Comparison of ENCODE assay signal across 23 mouse cellular contexts in genomic region chr2:152783241-152783640, GRCm38 (mm10). TPM values are rescaled to one million over a fixed set of nuclear protein-coding genes. Genes with fewer than 3 reads are reported as not detected.
DNase-seq lines count a peak whose midpoint lies in the region; ATAC-seq lines count a peak whose summit lies in the region.
"Had no signal": no experiment of that assay in that cellular context is flagged by ENCODE, and none has a peak within 500 bp of the region (broad histone marks: within the 10 kb centered on the region; RNA-seq: fewer than 3 reads in every experiment).

No protein-coding gene starts in this region.

- no peak overlapping the region for H3K4me2 ChIP-seq in liver, embryonic 13.5 days
- no peak overlapping the region for H3K4me2 ChIP-seq in liver, embryonic 11.5 days
- no peak overlapping the region for H3K4me2 ChIP-seq in liver, embryonic 15.5 days
- H3K4me2 ChIP-seq: heart, embryonic 11.5 days; hindbrain, embryonic 12.5 days; lung, embryonic 15.5 days; neural tube, embryonic 12.5 days had no signal

- H3K9ac ChIP-seq in liver, embryonic 13.5 days = 0 out of 2 replicates have a peak overlapping the region, but pooled peaks have one; percentile 1
- H3K9ac ChIP-seq in liver, embryonic 11.5 days (ENCODE audit: low read depth, low read length) = no peak overlapping the region
- no peak overlapping the region for H3K9ac ChIP-seq in liver, embryonic 15.5 days
- H3K9ac ChIP-seq: hindbrain, embryonic 12.5 days; lung, embryonic 15.5 days; neural tube, embryonic 12.5 days had no signal

- peaks cover 32% of the 10 kb centered on the region for H3K36me3 ChIP-seq in heart, embryonic 10.5 days
- H3K36me3 ChIP-seq in liver, embryonic 13.5 days = peaks cover 57% of the 10 kb centered on the region
- H3K36me3 ChIP-seq in liver, embryonic 11.5 days (ENCODE audit: control insufficient read depth, insufficient read depth, low read length) = no peaks in the 10 kb centered on the region; the same call in 1 of the 2 replicates
- peaks cover 60% of the 10 kb centered on the region for H3K36me3 ChIP-seq in liver, embryonic 15.5 days (replicated peaks)

- H3K27ac ChIP-seq in heart, embryonic 10.5 days = peak overlapping the region; percentile 70
- peak overlapping the region; percentile 31 for H3K27ac ChIP-seq in liver, embryonic 13.5 days
- H3K27ac ChIP-seq in liver, embryonic 11.5 days (ENCODE audit: low read depth, low read length) = no peak overlapping the region
- H3K27ac ChIP-seq in liver, embryonic 15.5 days (replicated peaks) = 0 out of 2 replicates have a peak overlapping the region, but pooled peaks have one; percentile 8
- H3K27ac ChIP-seq: forebrain, embryonic 10.5 days; hindbrain, embryonic 12.5 days; limb, embryonic 10.5 days; lung, embryonic 15.5 days; neural tube, embryonic 12.5 days had no signal

- H3K9me3 ChIP-seq in heart, embryonic 10.5 days = no peaks in the 10 kb centered on the region
- no peaks in the 10 kb centered on the region for H3K9me3 ChIP-seq in liver, embryonic 13.5 days (replicated peaks)
- H3K9me3 ChIP-seq in liver, embryonic 11.5 days (ENCODE audit: control insufficient read depth, low read length) = no peaks in the 10 kb centered on the region
- no peaks in the 10 kb centered on the region for H3K9me3 ChIP-seq in liver, embryonic 15.5 days (replicated peaks)
- H3K9me3 ChIP-seq: forebrain, embryonic 10.5 days; hindbrain, embryonic 12.5 days; limb, embryonic 10.5 days; lung, embryonic 15.5 days; neural tube, embryonic 12.5 days had no signal

- peaks cover 73% of the 10 kb centered on the region for H3K4me1 ChIP-seq in heart, embryonic 10.5 days
- H3K4me1 ChIP-seq in liver, embryonic 13.5 days (replicated peaks) = peaks cover 98% of the 10 kb centered on the region
- H3K4me1 ChIP-seq in liver, embryonic 11.5 days (replicated peaks; ENCODE audit: control insufficient read depth, insufficient read depth, low read length) = peaks cover 43% of the 10 kb centered on the region
- H3K4me1 ChIP-seq in liver, embryonic 15.5 days (replicated peaks) = peaks cover 89% of the 10 kb centered on the region

- WGBS in heart, embryonic 10.5 days = 86% methylated on average over 5 of the region's 5 CpGs
- WGBS in liver, embryonic 13.5 days (ENCODE audit: insufficient replicate concordance) = 83% methylated on average over 5 of the region's 5 CpGs
- 79% methylated on average over 5 of the region's 5 CpGs for WGBS in liver, embryonic 11.5 days
- 79% methylated on average over 5 of the region's 5 CpGs for WGBS in liver, embryonic 15.5 days (ENCODE audit: insufficient replicate concordance)

- H3K27me3 ChIP-seq in heart, embryonic 10.5 days (ENCODE audit: insufficient read depth, poor library complexity, severe bottlenecking) = no peaks in the 10 kb centered on the region
- H3K27me3 ChIP-seq in liver, embryonic 13.5 days = no peaks in the 10 kb centered on the region
- H3K27me3 ChIP-seq in liver, embryonic 11.5 days (replicated peaks; ENCODE audit: control insufficient read depth, insufficient read depth, low read length) = no peaks in the 10 kb centered on the region
- H3K27me3 ChIP-seq in liver, embryonic 15.5 days = no peaks in the 10 kb centered on the region
- H3K27me3 ChIP-seq: hindbrain, embryonic 12.5 days; lung, embryonic 15.5 days; neural tube, embryonic 12.5 days had no signal

- no peak for ATAC-seq in liver, embryonic 13.5 days (ENCODE audit: low read depth)
- ATAC-seq in liver, embryonic 11.5 days (replicated peaks; ENCODE audit: low FRiP score) = no peak
- no peak for ATAC-seq in liver, embryonic 15.5 days (ENCODE audit: insufficient read depth)
- ATAC-seq: forebrain, embryonic 16.5 days; intestine, postnatal 0 days had no signal

- no peak overlapping the region for H3K4me3 ChIP-seq in heart, embryonic 10.5 days
- H3K4me3 ChIP-seq in liver, embryonic 13.5 days (replicated peaks) = no peak overlapping the region
- no peak overlapping the region for H3K4me3 ChIP-seq in liver, embryonic 11.5 days (ENCODE audit: low read depth, low read length)
- H3K4me3 ChIP-seq in liver, embryonic 15.5 days (replicated peaks) = no peak overlapping the region
- H3K4me3 ChIP-seq: forebrain, embryonic 10.5 days; hindbrain, embryonic 12.5 days; limb, embryonic 10.5 days; lung, embryonic 15.5 days; neural tube, embryonic 12.5 days had no signal

- no peak for DNase-seq in heart, embryonic 10.5 days (ENCODE audit: low spot score)
- no peak for DNase-seq in heart, postnatal 36 days
- DNase-seq in liver, embryonic 13.5 days = no peak
- DNase-seq in liver, embryonic 11.5 days (ENCODE audit: low spot score) = no peak
- DNase-seq in brain, adult 2 months (ENCODE audit: low read depth, low spot score) = peak; percentile 62
- DNase-seq in spleen, postnatal 14 days (ENCODE audit: low spot score in 2 of 2) = no peak
- DNase-seq: cerebellum, adult 9-11 months; heart, postnatal 10 days; kidney, postnatal 25 days; midbrain, embryonic 14.5 days; right cerebral cortex, postnatal 25 days; spleen, adult 18-20 months; thymus, postnatal 36 days had no signal

- intact Hi-C loops in heart, postnatal 36 days (cut with DNase I) = loop anchor here (2.0 kb wide), 1 partner anchor 16 kb away; no protein-coding TSS in a partner anchor

RNA-seq across cellular contexts. Expression of gene Cox4i2, which starts 29.3 kb away (rescaled TPM):
- polyA plus RNA-seq in heart, embryonic 10.5 days (2016; fragmentation: Nextera tagmentation; extraction: Ambion mirVana) = 18.8 and 21.1 TPM in 2 replicates
- 10 to 100 TPM; 13.1 to 16.0 TPM for total RNA-seq in heart, postnatal 36 days (2021)
- 1.1 and 1.2 TPM in 2 replicates for polyA plus RNA-seq in liver, embryonic 13.5 days (2015; fragmentation: Nextera tagmentation; extraction: Ambion mirVana)
- polyA plus RNA-seq in liver, embryonic 11.5 days (2014; fragmentation: Nextera tagmentation; extraction: Ambion mirVana) = 6.7 and 8.5 TPM in 2 replicates
- 1.0 and 1.1 TPM in 2 replicates for polyA plus RNA-seq in liver, embryonic 15.5 days (2015; fragmentation: Nextera tagmentation; extraction: Ambion mirVana)
- total RNA-seq: liver, adult 2 months had no signal

RNA-seq across cellular contexts. Expression of gene Id1, which starts 47.2 kb away (rescaled TPM):
- polyA plus RNA-seq in heart, embryonic 10.5 days (2016; fragmentation: Nextera tagmentation; extraction: Ambion mirVana) = 92.5 and 124 TPM in 2 replicates
- 10 to 100 TPM; 50.9 to 53.7 TPM for total RNA-seq in heart, postnatal 36 days (2021)
- polyA plus RNA-seq in liver, embryonic 13.5 days (2015; fragmentation: Nextera tagmentation; extraction: Ambion mirVana) = 20.9 and 23.2 TPM in 2 replicates
- polyA plus RNA-seq in liver, embryonic 11.5 days (2014; fragmentation: Nextera tagmentation; extraction: Ambion mirVana) = 52.7 and 56.3 TPM in 2 replicates
- polyA plus RNA-seq in liver, embryonic 15.5 days (2015; fragmentation: Nextera tagmentation; extraction: Ambion mirVana) = 20.5 and 20.9 TPM in 2 replicates

RNA-seq across cellular contexts. Expression of gene Bcl2l1, which starts 48.3 kb away (rescaled TPM):
- 72.8 and 76.2 TPM in 2 replicates for polyA plus RNA-seq in heart, embryonic 10.5 days (2016; fragmentation: Nextera tagmentation; extraction: Ambion mirVana)
- 10 to 100 TPM; 52.5 to 73.5 TPM for total RNA-seq in heart, postnatal 36 days (2021)
- 148 and 164 TPM in 2 replicates for polyA plus RNA-seq in liver, embryonic 13.5 days (2015; fragmentation: Nextera tagmentation; extraction: Ambion mirVana)
- 61.7 and 69.3 TPM in 2 replicates for polyA plus RNA-seq in liver, embryonic 11.5 days (2014; fragmentation: Nextera tagmentation; extraction: Ambion mirVana)
- 209 and 237 TPM in 2 replicates for polyA plus RNA-seq in liver, embryonic 15.5 days (2015; fragmentation: Nextera tagmentation; extraction: Ambion mirVana)
